Mouse (Mus musculus) testis, adult 2 months (tissue): ENCODE measurements around the gene Synpo2. TPM values are rescaled to one million over a fixed set of nuclear protein-coding genes. Genes with fewer than 3 reads are reported as not detected.

Source experiments
- H3K27ac ChIP-seq: fragments of 200-500 bp; 2 replicates; pipeline ENCODE4 v1.5.1; 2012; ENCODE audit warnings: low read depth, low read length; ENCODE audit not compliant: control insufficient read depth, insufficient read depth
- H3K27me3 ChIP-seq: fragments of 200-500 bp; 2 replicates; pipeline ENCODE4 v1.6.1; 2012; ENCODE audit warnings: mild to moderate bottlenecking, low read length, moderate library complexity; ENCODE audit not compliant: control insufficient read depth, insufficient read depth
- H3K36me3 ChIP-seq: fragments of 200-500 bp; 2 replicates; pipeline ENCODE4 v1.6.1; 2012; ENCODE audit warnings: mild to moderate bottlenecking, low read length; ENCODE audit not compliant: control insufficient read depth, insufficient read depth
- H3K4me1 ChIP-seq: fragments of 200-500 bp; 2 replicates; pipeline ENCODE4 v1.6.1; 2012; ENCODE audit warnings: low read length; ENCODE audit not compliant: control insufficient read depth, insufficient read depth
- H3K4me3 ChIP-seq: fragments of 200-500 bp; 2 replicates; pipeline ENCODE4 v1.5.1; 2012; ENCODE audit warnings: low read depth, mild to moderate bottlenecking, low read length, moderate library complexity, mixed read lengths; ENCODE audit not compliant: control insufficient read depth
- CTCF ChIP-seq: fragments of 200-500 bp; IDR thresholded peaks from 2 replicates; pipeline ENCODE4 v1.5.1; 2012; ENCODE audit warnings: low read depth, mild to moderate bottlenecking, inconsistent platforms, low read length, moderate library complexity; ENCODE audit not compliant: control insufficient read depth, insufficient read depth, insufficient replicate concordance
- POLR2A ChIP-seq: fragments of 200-500 bp; IDR thresholded peaks from 2 replicates; pipeline ENCODE4 v1.6.1; 2012; ENCODE audit warnings: low read depth, mild to moderate bottlenecking, inconsistent platforms, low read length, moderate library complexity; ENCODE audit not compliant: control insufficient read depth
- polyA plus RNA-seq: library from polyadenylated mRNA; depleted of rRNA; stranded (reverse); fragments of >200 nt; gene quantifications from 2 replicates; pipeline ENCODE4 v1.2.3, GENCODE M21; 2012

Synpo2 gene
- polyA plus RNA-seq, 1 experiment = 0.73 TPM

DNA sequence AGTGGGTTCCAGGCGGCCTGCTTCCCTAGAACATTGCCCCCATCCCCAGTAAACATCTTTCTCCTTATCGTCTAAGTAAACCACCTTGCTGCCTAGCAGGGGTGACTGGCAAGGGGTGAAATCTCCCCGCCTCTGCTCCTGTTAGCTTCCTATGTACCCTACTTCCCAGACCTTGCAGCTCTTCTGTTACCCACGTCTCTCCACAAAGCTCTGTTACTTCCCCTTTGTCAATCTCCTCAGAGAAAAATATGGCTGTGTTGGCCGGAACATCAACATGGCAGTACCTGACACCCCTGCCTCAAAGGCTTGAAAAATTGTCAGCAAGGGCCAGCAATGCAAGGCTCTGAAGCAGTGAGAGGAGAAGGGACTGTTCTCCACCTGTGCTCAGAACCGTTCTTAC lies 94.9 kb downstream of the Synpo2 start:
- H3K4me1 ChIP-seq = no peaks in the 10 kb centered on the region
- TF ChIP-seq POLR2A = no peak
- TF ChIP-seq CTCF = no peak
- no peak overlapping the region for H3K4me3 ChIP-seq
- H3K27ac ChIP-seq = no peak overlapping the region
- no peaks in the 10 kb centered on the region for H3K36me3 ChIP-seq
- H3K27me3 ChIP-seq = no peaks in the 10 kb centered on the region

DNA sequence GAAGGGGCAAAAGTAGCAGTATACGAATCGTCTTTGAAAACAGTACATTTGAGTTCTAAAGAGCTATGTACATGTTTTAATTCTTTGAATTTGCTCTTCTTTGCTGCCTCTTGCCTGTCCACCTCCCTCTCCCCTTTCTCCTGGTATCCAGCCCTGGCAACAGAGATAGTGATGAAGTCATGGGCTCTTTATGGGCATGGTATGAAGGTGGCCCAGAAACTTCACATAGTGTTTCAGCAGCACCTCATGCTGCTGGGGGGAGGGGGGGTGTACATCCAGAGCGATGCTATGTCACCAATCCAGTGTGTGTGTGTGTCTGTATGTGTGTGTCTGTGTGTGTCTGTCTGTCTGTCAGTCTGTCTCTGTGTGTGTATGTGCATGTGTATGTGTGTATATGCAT lies 95.8 kb downstream of the Synpo2 start:
- H3K36me3 ChIP-seq = no peaks in the 10 kb centered on the region
- no peaks in the 10 kb centered on the region for H3K27me3 ChIP-seq
- no peaks in the 10 kb centered on the region for H3K4me1 ChIP-seq
- TF ChIP-seq POLR2A (no peak), CTCF (no peak)
- H3K4me3 ChIP-seq = no peak overlapping the region
- no peak overlapping the region for H3K27ac ChIP-seq

DNA sequence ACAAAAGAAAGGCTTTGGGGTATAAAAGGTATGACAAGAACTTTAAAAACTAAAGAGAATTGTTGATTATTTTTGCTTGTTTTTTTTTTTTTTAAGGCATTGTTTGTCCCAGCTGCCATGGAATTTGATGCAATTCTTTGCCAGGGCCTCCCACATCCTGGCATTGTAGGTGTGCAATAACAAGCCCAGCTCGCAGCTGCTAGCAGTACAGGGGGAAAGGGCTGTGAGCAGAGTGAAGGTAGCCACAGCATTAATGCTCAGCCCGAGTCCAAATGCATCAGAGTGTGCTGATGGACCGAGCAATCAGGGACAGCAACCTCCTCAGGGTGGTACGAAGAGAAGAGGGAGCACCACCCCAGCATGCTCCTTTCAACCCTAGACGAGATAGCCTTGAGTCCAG lies 96.3 kb downstream of the Synpo2 start:
- H3K27me3 ChIP-seq = no peaks in the 10 kb centered on the region
- no peak overlapping the region for H3K4me3 ChIP-seq
- no peaks in the 10 kb centered on the region for H3K36me3 ChIP-seq
- no peak overlapping the region for H3K27ac ChIP-seq
- no peak for TF ChIP-seq POLR2A
- no peak for TF ChIP-seq CTCF
- H3K4me1 ChIP-seq = no peaks in the 10 kb centered on the region

DNA sequence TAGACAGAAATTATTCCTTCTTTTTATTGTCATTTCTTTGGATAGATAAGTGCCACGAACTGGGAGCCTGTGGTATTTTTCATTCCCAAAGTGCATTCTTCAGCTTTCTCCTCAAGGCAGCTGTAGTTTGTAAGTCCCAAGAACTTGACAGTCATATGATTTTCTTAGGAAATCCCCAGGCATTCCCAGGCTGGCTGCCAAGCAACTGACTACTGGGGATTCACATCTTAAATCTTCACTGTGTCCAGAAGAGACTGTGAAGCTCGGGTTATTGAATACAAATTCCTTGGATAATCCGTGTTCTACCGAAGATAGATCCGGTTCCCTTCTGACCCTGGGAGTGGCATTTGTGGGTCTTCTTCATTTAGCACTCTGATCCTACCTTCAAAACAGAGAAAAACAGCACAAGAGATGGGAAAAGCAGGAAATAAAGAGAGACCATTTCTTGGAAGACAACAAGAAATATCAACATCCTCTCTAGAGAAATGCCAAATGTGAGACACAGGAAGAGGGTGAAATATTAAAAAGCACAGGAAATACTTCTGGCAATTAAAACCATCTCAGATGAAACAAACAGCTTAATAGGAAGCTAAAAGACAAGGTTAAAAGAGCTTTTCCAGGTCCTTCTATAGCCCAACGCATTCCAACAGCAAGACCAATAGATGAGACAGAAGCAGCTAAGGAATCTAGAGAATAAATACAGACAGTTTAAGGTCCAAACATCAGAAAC lies 97.5 kb downstream of the Synpo2 start:
- Histone ChIP-seq H3K4me1 (no peaks in the 10 kb centered on the region), H3K27me3 (no peaks in the 10 kb centered on the region), H3K27ac (no peak overlapping the region), H3K36me3 (no peaks in the 10 kb centered on the region), H3K4me3 (no peak overlapping the region)
- TF ChIP-seq CTCF (no peak), POLR2A (no peak)

DNA sequence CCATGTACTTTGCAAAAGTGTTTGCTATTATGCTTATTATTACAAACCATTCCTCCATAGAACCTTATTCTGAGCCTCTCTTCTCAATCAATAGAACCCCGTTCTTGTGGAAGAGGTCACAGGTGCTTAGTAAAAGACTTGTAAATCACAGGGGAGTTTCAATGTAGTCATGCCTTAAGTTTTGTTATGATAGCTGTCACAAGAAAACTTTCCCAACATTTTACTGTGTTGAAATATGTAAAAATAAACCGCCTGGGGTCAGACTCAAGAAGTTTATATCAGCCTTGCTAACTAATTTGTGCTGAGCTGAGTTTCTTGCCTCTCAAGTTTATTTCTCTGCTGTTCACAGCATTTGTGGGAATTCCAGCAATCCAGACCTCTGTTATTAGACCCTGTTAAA lies 103.8 kb downstream of the Synpo2 start:
- H3K27ac ChIP-seq = no peak overlapping the region
- H3K27me3 ChIP-seq = no peaks in the 10 kb centered on the region
- no peaks in the 10 kb centered on the region for H3K4me1 ChIP-seq
- H3K4me3 ChIP-seq = no peak overlapping the region
- no peaks in the 10 kb centered on the region for H3K36me3 ChIP-seq
- TF ChIP-seq POLR2A = no peak
- TF ChIP-seq CTCF = no peak

DNA sequence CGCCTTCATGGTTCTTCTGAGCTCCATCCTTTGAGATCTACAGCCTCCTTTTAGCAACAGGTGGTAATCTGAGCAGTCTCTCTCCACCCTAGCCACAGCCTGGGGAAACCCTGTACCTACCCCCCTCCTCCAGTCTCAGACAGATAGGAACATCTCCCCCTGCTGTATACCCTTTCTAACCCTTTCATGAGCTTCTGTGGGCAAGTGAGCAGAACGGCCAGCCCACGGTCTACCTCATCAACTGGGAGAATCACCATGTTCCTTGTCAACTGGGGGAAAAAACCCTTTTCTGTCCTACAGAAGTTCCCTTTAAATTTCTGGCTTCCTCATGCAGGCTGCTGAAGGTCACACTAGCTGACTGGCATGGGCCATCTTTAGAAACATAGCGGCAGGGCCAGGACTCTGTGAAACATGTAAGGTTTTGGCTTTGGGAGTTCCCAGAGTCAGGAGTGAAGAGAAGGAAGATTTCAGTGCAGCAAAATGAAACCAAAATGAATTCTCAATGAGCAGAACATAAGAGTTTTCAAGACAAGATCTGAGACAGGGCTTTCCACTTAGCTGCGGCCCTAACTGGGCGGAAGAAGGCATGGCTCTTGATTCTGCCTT lies 104.7 kb downstream of the Synpo2 start:
- TF ChIP-seq POLR2A = no peak
- no peak for TF ChIP-seq CTCF
- Histone ChIP-seq H3K36me3 (no peaks in the 10 kb centered on the region), H3K4me1 (no peaks in the 10 kb centered on the region), H3K27ac (no peak overlapping the region), H3K4me3 (no peak overlapping the region), H3K27me3 (no peaks in the 10 kb centered on the region)

DNA sequence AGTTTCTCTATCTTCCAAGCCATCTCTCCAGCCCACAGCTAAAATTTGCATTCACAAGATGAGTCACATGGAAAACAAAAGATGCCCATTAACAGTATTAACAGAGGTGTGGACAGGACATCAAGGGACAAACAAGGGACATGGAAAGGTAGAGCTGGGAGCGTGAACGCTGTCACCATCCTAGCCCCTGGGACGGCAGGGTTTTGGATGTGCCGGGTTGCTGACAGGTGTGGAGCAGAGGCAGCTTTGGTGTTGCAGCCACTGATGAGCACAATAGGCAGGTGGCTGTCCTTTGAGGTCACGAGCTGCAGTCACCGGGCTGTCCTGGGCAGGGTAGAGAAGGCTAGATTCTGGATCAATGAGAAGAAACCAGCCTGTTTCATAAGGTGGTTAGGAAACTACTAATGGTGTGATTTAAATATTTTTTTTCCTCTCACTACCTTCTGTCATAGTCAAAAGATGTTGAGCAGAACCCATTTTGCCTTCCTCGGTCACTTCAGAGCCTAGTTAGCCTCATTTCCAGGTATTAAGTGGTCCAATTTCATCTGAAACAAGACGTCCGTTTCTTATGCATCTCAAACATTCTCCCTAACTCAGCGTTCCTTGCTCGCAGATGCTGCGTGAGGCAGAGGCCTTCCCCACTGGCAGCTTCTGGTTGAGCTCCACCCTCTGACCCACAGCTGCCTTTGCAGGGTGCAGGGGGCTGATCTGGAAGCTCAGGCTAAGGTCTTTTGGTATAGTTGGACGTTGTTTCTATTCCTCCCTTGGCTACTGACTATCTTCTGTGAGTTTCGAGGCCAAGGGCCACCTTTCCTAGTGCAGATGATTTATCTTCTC lies 105.4 kb downstream of the Synpo2 start:
- Histone ChIP-seq H3K4me1 (no peaks in the 10 kb centered on the region), H3K27ac (no peak overlapping the region), H3K27me3 (no peaks in the 10 kb centered on the region), H3K36me3 (no peaks in the 10 kb centered on the region), H3K4me3 (no peak overlapping the region)
- TF ChIP-seq CTCF = no peak
- TF ChIP-seq POLR2A = no peak
